Mouse (Mus musculus) MEL-GATA-1-ER (cell line): Measurements from ENCODE around the gene Atp2b2.

Experiments used
- DNase-seq: peaks from one replicate; pipeline ENCODE4 v3.0.0-alpha.2; 2012; ENCODE audit warnings: low read depth; ENCODE audit errors: extremely low read depth

Gene Atp2b2

DNA sequence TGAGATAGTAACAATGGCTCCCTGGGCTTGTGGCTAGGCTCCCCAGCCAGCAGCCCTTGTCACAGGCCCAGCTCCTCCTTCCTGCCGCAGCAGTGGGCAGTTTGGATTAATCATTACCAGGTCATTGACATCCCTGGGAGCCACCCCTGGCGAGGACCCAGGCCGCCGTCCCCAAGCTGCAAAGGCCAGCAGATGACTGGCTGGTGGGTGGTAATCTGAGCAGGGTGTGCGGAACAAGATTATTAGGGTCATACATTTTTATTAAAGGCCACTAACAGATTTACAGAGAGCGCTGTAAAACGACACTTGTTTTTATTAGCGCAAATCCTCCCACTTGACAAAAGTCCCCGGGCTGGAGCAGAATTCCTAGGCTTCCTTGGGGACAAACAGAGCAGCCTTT is 29.6 kb downstream of the Atp2b2 start:
- DNase-seq = no peak

GRCm38 (mm10) chr6:114011976-114012375 is 30.4 kb downstream of the Atp2b2 start:
- DNase-seq = no peak

GRCm38 (mm10) chr6:114003796-114004195 is 38.6 kb downstream of the Atp2b2 start:
- DNase-seq = no peak

DNA sequence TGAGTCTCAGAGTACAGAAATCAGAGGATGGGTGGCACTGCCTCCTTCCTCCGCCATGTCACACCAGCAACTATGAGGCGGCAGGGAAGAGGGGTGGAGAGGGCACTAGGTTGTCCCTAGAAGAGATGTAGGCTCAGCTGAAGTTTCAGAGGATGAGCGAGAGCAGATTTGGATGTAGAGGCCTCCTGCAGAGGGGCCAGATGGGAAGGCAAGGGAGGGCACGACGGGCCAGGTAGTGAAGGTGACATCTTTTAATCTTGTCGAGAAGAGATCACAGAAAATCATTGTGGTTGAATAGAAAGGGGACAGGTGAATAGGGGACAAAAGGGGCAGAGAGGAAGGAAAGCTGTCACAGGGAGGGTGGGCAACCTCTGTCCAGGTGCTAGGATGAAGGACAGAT is 41.5 kb downstream of the Atp2b2 start:
- DNase-seq = no peak

GRCm38 (mm10) chr6:114000304-114000703 is 42.1 kb downstream of the Atp2b2 start:
- no peak for DNase-seq

DNA sequence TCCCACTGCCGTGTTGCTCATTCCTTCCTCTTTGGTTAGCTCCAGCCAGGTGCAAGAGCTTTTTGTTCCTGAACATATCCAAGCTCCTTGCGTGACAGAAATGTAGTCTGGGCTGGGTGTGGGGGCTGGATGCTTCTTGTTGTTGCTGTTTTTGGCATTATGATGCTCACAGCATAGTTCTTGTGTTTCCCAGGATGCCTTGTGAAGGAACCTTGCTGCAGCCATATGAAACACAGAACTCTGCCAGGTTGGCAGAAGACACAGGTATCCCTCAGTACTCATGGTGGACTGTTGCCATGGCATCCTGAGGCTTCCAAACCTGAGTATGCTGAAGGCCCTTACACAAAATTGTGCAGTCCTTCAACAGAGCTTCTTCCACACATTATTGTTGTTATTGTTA is 44.0 kb downstream of the Atp2b2 start:
- no peak for DNase-seq

DNA sequence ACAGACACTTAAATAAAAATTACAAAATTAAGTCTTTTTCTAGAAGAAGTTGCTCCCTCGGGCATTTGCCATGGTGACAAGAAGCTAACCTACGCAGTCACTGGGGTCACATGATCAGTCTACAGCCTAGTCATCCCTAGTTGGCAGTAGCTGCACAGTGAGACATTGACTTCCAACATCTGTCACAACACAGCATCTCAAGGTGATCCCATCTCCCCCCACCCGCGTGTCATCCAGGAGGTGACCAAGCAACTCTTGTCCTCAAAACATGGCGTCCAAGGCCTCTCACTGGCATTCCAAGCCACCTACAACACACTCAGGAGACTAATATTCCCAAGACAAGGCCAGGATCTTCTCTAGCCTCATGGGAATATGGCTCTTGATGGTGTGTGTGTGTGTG is 48.2 kb downstream of the Atp2b2 start:
- no peak for DNase-seq

DNA sequence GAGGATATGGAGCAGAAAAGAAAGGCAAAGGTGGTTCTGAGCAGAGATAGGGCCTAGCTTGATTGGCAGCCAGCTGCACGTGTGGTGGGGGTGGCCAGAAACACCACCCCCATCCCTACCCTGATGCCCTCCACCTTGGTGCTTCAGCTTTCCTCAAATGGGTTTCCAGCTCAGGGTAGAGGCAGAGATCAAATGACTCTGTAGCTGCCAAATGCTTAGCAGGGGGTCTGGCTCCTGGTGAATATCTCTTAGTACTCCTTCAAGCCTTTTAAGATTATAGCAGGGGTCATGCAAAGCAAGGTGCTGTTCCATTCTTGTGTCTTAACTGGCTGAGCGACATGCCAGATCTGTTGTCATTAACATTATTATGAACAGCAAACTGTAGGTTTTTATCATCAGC is 50.3 kb downstream of the Atp2b2 start:
- no peak for DNase-seq

GRCm38 (mm10) chr6:113991482-113991881 is 50.9 kb downstream of the Atp2b2 start:
- DNase-seq = no peak

DNA sequence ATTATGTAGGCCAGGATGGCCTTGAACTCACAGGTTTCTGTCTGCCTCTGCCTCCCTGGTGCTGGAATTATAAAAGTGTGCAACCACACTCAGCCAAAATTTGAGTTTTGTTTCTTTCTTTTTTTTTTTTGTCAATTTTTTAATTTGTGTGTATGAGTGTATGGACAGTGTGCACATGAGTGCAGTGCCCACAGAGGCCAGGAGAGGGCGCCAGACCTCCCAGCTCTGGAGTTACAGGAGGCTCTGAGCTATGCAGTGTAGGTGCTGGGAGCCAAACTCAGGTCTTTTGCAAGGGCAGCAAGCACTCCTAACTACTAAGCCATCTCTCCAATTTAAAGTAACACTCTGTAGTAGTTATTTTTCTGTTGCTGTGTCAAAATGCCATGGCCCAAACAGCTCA is 52.4 kb downstream of the Atp2b2 start:
- DNase-seq = no peak

DNA sequence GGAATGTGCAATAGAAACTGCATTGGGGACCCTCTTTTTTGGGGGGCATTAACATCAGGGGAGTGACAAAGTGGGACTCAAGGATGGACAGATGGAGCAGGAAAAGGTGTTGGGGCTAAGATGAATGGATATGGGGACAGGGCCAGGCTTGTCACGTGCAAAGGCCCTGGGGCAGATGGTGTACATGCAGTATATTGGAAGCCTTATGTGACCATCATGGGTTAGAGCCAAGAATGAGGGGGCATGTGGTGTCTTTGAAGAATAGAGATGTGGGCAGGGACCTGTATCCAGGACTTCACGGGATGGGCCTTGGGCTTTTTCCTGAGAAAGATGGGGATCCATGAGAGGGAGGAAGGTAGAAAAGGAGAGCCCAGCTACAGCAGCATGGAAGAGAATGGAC is 53.9 kb downstream of the Atp2b2 start:
- DNase-seq = no peak

DNA sequence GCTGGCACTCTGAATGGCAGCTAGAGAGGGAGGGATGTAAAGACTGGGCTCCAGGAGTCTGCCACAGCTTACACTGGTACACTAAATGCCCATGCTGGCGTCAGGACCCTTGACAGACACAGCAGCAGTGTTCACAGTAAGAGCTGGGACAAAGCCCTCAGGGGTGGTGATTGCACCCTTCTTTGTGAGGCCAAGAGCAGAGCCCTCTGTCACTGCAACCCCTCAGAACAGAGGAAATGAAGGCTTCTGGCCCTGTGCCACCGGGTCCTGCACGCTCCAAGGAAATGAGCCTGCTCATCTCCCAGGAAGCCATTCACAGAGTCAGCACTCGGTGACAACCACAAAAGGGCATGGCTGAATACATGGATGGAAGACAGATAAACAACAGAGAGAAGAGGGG is 55.7 kb downstream of the Atp2b2 start:
- DNase-seq = no peak

GRCm38 (mm10) chr6:113978673-113979072 is 63.7 kb downstream of the Atp2b2 start:
- no peak for DNase-seq

DNA sequence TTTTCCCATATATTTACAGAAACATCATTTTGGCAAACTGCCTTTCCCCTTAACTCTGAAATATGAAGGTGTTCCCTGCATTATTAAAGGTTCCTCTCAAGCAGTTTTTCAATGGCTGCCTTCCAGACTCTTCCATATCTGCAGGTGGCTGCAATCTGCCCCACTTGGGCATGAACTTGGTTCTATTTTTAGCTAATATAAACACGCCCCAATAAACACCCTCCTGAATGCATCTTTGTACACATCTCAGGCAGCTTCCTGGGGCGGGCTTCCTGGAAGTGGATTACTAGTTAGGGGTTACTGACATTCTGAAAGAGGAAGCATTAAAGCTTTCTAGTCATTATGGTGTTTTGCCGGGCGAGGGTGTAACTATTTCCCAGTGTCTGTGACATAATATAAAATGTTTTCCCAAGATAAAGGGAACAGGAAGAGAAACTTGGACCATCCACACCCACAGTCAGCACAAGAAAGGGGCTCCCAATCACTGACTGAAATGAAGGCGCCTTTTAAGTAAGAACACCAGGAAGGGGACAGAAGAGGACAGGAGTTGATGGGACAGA is 64.2 kb downstream of the Atp2b2 start:
- DNase-seq = no peak

DNA sequence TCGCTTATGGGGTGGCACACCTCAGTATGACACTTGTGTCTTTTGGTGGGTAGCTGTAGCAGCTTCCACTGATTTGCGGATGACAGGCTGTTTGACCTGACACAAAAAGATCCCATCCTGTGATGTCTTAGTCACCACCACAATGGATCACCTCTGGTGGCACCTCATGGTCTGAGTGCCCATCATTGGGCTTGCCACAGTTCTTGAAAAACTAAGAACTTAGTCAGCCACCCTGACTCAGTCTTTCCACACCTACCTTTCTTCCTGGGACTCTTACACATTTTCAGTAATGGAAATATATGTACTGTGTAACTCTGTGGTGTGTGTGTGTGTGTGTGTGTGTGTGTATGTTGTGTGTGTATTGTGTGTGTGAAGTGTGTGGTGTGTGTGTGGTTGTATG is 71.5 kb downstream of the Atp2b2 start:
- no peak for DNase-seq

GRCm38 (mm10) chr6:113970464-113970863 is 71.9 kb downstream of the Atp2b2 start:
- no peak for DNase-seq

DNA sequence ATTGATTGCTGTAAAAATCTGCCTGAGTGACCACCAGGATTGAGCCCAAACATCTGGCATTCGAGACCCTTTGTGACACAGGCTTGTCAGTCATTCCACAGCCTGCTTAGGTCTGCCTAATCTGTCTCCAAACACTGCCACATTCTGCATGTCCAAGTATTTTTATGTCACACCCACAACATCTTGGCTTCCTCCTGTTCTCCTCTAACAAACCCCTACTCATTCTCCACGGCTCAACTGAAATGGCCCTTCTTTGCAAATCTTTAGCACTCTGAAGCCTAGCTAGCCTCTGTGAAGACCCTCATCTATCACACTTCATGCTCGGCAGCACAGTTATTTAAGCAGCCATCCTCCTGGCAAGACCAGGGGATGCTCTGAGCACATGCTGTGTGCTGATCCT is 72.7 kb downstream of the Atp2b2 start:
- DNase-seq = no peak

- DNase-seq = no peak
Observed at GRCm38 (mm10) chr6:113962811-113963210, 79.6 kb downstream of the Atp2b2 start.

DNA sequence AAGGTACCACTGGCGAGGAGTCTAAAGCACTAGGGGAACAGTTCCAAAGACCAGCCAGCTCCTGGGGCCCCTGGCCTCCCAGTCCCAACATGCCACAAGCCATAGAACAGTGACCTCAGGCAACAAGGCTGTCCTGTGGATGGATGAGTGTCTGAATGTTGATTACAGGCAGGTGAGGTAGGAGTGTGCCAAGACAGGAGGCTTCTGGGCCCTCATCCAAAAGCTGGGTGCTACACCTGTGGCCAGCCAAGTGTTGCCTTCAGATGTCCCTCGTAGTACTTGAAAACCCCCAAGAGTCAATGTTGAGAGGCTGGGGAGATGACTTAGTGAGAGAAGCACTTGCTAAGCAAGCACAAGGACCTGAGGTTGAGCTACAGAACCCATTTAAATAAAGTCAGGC is 80.8 kb downstream of the Atp2b2 start:
- no peak for DNase-seq

- no peak for DNase-seq
Observed at GRCm38 (mm10) chr6:113959336-113959735, 83.1 kb downstream of the Atp2b2 start.

DNA sequence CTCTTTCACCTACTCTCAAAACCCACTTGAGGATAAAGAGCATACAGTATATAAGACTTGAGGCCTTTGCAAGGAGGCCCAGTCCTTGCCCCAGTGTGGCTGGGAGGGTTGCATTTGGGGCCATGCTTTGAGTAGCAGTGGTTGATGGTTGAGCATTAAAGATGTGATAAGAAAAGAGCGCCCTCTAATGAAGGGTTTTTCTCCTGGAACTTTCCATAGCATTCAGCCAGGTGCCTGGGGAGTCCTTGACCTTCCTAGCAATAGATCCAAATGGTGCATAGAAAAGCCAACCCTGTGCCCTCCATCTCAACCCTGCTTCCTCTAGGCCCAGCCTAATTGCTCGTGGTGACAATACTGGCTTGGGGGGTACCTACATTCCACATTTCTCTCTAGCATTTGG is 83.7 kb downstream of the Atp2b2 start:
- no peak for DNase-seq

DNA sequence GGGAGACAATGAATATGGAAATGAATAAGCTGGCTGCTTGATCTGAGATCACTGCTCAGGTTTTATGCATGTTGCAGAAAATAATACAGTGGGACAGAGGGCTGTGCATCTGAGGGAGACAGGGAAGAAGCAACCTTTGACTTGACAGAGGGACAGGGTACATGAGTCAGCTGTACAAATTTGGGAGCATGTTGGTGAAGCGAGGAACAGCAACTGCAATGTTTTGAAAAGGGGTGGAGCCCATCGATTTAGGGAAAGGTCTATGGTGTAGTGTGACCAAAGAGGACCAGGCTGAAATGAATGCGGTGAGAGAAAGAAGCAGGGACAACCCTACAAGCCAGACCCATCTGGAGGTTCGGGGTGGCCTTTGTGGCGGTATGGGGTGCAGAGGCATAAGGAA is 84.4 kb downstream of the Atp2b2 start:
- no peak for DNase-seq

- DNase-seq = no peak
Observed at GRCm38 (mm10) chr6:113957232-113957940, 85.0 kb downstream of the Atp2b2 start.

DNA sequence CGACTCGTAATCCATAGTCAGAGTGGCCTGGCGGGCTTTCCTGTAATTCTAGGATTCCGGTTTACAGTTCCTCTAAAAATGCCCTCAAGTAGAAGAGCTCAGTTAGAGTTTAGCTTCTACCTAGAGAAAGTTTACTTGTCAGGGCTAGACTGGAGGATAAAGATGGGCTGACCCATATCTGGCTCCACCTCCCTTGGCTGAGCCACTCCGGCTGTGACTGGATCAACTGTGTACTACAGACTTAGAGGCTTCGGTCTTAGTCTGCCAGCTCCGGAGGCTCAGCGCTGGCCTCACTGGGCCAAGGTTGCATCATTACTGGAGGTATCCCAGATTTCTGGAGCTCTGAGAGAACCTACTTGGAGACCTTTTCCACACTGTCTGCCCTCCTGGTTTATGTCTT is 94.9 kb downstream of the Atp2b2 start:
- DNase-seq = no peak
